Mouse (Mus musculus) CH12.LX (cell line): ENCODE results near the gene Sowaha.

Experiments
- JUND ChIP-seq: conservative IDR thresholded peaks from 2 replicates; pipeline ENCODE4 v1.6.1; 2011; ENCODE audit warnings: low read depth, low read length, improper control_type of control experiment
- MAZ ChIP-seq: IDR thresholded peaks from 2 replicates; pipeline ENCODE4 v1.6.1; 2012; ENCODE audit warnings: low read depth, mild to moderate bottlenecking, inconsistent platforms, low read length, improper control_type of control experiment, moderate library complexity

GRCm38 (mm10) chr11:53477833-53478232 lies 2.2 kb downstream of the Sowaha start:
- TF ChIP-seq JUND (no peak), MAZ (no peak)
